Mouse (Mus musculus): ENCODE data around the gene Nfkb1.
A peak's percentile ranks its signal among the peaks of the same experiment; 100 is the strongest.

Gene Nfkb1

DNA sequence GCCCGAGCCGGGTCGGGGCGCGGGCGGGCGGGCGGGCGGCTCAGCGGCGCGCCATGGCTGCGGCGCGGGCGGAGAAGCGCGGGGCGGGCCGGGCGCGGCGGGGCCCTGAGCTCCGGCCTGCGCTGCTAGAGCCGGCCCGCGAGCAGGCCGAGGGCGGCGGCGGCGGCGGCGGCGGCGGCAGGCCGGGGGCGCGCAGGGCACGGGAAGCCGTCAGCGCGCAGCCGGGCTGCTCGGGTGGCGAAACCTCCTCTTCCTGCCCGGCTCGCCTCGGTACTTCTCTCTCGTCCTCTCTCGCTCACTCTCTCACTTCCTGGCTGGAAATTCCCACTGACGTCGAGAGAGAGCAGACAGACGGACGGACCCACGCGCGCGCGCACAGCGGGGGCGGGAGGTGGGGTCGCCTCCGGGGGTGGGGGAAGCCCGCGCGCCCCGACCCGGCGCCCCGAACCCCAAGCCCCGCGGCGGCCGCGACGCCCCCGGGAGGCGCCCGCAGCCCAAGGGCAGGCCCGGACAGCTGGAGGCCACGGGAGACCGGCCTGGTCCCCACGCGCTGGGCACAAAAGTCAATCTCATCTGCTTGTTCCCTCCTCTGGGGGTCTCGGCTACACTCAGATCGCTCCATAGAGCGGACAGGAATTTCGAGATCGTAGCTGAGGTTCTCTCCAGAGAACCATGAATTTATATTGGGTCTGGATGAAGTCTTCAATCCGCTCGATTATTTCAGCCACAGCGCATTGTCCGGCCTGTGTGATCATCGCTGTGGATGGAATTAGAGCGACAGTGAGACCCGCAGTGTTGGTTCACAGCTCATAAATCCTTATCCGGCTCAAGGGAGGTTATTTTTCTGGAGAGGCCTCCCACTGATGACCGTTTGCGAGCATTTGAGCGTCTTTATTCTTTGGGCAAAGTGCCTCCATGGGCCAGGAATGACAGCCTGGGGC, at the start of gene Nfkb1:
Gene Nfkb1 (minus strand): TSS at position 357 of the 941 bp plus-strand sequence.
- peak; percentile 81 to 84 for DNase-seq

DNA sequence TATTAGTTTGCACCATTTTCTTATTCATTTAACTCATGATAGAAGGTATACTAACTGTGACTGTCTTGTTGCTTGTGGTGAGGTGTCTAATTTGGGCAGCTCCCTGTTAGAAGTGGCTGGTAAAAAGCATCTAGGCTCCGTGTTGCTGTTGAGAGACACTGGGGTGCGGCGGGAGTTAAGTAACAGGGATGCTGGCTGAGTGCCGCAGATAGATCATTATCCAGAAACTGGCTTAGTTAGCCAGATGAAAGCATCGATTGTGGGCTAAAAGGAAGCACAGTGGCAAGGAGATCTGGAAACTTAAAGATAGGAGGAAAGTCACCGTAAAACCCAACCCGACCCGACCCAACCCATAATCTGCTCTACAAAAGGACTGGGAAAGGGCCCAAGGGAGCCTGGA, 49.4 kb upstream of the Nfkb1 start:
- no peak for DNase-seq

- DNase-seq = no peak
Observed at GRCm38 (mm10) chr3:135734736-135735135, 43.4 kb upstream of the Nfkb1 start.

DNA sequence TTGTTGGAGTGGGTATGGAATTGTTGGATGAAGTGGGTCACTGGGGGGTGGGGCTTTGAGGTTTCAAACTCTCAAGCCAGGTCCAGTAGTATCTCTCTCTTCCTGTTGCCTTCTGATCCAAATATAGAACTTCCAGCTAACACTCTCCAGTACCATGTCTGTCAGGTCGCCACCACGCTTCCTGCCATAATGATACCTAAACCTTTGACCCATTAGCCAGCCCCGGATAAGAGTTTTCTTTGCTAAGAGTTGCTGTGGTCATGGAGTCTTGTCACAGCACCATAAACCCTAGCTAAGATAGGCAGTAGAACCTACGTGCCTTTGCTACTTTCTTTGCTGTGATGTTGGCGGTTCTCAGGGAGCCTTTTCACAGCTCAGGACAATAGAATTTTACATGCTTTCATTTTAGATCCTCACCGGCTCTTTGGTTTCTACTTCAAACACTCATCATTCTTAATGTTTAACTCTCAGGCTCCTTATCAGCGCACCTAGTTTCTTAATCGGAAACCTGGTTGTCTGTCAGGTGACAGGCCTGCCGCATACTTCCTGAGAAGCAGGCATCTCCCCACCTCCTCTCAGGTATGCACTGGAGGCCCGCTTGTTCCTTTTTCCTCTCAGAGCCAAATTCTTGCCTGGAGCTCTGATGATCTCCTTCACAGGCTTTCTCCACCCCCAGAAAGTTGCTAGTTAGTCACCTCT, 41.5 kb upstream of the Nfkb1 start:
- peak; percentile 18 to 70 for DNase-seq

DNA sequence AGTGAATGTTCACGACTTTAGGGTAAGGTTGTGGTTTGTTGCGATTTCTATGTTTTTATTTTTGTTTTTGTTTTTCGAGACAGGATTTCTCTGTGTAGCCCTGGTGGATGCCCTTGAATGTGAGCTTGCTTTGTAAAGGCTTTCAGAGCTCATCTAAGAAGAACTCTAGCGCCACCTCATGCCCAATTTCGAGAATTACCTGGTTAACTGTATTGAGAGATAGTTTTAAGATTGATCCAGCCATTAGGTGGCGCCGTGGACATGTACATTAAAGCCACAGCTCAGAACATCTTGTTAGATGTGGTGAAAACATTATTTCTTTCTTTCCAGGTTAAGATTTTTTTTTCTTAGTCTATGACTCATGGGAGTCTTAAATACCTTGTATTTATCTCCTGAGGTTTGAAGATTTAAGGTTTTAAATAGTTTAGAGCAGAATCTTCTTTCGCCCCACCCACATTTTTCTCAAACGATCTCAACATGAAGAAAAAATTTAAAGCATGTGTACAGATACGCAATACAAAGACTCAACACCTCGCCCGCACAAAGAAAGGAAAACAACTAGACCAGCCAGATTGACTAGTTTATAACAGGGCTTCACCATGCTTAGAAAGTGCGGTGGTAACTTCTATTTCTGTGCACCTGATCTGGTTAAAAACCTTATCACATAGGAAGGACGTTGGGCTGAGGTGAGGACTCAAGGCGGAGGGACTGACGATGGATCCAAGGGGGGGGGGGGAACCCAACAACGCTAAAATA, 40.1 kb upstream of the Nfkb1 start:
- DNase-seq = peak; percentile 76 to 93

DNA sequence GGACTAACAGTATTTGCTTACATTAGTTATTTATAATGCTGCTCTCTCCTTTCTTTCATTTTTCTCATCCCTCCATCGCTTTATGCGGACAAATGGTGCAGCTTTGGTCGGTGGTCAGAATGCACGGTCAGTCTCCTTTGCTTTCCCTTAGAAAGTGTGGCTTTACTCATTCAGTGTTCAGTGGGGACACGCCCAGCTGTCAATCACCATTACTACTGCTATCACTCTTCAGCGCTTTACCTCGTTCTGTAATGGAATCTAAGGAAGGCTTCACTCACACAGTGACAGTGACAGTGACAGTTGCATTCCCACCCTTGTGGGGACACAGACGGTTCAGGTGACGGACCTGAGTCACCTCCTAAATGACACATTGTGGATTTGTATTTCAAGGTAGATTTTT, 39.4 kb upstream of the Nfkb1 start:
- DNase-seq = no peak

DNA sequence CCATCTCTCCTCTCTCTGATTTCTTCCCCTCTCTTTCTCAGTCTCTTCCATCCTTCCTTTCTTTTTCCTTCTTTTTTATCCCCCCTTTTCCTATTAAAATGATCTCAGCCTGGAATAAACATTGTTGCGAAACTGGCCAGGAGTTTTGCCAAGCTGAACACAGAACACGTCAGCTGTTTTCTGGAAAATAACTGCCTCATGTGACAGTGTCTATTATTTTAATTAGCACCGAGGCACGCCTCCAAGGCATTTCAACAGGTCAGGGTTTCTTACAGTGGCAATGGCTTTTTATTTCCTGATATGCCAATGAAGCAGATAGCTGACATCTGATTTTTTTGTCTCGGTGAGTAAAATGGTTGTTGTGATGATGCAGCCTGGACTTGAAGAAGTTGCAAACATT, 38.2 kb upstream of the Nfkb1 start:
- DNase-seq = peak; percentile 32 to 56

GRCm38 (mm10) chr3:135728900-135729299, 37.6 kb upstream of the Nfkb1 start:
- DNase-seq = no peak

- DNase-seq = no peak
Observed at GRCm38 (mm10) chr3:135727339-135727738, 36.0 kb upstream of the Nfkb1 start.

DNA sequence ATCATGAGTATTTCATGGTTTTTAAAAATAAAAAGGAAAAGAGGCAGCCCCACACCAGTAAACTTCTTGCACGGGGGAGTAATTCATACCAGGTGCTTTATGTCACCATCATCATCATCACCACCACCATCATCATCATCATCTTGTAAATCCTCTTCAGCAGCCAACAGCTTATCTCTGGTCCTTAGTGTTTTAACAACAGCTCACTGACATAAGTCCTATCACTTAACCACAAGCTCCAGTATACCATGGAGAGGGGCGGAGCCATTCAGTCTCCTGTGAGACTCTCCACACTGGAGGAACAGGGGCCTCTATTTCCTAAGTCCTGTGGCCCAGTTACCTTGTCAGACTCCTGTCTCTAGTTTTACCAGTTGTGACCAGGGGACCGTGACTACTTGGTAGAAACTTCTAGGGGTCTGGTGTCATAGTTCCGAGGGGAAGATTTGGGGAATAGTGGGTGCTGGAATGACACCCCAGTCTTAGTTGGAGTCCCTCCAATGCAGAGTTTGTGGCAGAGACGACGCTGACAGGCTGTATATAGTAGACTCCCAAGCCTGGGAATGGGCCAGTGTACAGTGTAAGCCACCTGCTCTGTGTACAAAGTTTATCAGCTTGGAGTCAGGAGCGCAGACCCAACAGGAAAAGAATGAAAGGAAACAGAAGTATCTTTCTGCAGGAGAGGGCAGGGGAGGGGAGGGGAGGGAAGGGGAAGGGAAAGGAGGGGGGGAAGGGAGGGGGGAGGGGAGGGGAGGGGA, 35.4 kb upstream of the Nfkb1 start:
- DNase-seq = no peak

DNA sequence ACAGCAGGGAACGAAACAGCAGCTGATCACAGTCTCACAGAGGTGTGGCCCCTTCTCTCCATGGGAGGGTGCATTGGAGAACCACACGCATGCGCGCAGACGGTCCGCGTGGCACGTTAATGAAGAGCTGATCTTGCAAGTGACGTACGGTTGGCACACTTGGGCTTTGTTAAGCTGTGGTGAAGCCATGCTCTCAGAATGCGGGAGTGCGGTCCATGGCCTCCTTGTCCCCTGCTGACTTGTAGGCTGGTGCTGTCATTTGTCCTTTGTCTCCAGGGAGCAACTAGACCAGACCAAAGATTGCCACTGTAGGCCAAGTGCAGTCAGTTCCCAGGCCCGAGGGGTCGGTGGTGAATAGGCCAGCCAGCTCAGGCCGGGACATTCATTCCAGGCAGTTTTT, 34.7 kb upstream of the Nfkb1 start:
- no peak for DNase-seq

GRCm38 (mm10) chr3:135722104-135722503, 30.8 kb upstream of the Nfkb1 start:
- no peak for DNase-seq

GRCm38 (mm10) chr3:135719969-135720368, 28.6 kb upstream of the Nfkb1 start:
- DNase-seq = no peak

DNA sequence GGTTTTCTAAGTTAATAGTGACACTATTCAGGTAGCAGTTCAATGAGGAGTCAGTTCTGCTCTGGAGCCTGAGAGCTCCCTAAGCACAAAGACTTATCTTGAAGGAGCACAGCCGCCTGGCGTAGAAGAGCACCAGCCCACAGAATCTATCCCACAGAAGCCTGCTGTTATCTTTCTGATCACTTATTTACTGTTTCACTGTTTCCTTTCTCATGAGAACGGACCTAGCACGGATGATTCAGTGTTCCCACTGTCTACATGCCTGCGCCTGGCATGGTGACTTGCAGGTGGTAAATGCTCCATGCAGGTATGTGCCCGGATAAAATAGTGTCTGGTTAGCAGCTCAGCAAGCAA, 27.8 kb upstream of the Nfkb1 start:
- no peak for DNase-seq

DNA sequence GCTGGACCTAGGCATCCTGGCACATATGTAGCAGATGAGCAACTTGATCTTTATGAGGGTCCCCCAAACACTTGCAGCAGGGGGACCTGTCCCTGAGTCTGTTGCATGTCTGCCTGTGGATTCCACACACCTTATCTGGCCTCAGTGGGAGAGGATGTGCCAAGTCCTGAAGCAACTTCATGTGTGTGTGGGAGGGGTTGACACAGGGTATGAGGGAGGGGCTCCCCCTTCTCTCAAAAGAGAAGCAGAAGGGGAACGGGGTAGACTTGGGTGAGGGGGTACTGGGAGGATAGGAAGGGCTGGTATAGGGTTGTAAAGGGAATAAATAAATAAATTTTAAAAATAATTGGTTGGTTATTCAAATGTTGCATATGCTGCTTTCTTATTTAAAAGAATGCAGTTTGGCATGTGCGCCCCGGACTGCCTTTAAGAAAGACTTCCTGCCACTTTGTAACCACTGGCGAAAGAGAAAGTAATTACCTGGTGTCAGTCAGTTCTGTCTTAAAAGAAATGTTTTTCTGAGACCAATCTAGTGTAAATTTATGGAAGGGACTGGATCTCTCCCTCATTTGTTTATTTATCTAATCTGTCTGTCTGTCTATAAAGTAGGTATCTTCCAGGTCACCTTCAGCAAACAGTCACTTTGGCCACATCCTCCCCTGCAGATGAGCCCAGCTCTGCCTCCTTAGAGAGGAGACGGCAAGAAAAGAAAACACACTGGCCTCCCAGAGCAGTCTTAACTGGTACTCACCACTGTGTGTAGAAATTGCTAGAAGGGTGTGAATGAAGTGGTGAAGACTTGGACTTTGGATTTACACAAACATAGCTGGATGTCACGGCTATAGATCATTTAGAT, 27.2 kb upstream of the Nfkb1 start:
- no peak for DNase-seq

DNA sequence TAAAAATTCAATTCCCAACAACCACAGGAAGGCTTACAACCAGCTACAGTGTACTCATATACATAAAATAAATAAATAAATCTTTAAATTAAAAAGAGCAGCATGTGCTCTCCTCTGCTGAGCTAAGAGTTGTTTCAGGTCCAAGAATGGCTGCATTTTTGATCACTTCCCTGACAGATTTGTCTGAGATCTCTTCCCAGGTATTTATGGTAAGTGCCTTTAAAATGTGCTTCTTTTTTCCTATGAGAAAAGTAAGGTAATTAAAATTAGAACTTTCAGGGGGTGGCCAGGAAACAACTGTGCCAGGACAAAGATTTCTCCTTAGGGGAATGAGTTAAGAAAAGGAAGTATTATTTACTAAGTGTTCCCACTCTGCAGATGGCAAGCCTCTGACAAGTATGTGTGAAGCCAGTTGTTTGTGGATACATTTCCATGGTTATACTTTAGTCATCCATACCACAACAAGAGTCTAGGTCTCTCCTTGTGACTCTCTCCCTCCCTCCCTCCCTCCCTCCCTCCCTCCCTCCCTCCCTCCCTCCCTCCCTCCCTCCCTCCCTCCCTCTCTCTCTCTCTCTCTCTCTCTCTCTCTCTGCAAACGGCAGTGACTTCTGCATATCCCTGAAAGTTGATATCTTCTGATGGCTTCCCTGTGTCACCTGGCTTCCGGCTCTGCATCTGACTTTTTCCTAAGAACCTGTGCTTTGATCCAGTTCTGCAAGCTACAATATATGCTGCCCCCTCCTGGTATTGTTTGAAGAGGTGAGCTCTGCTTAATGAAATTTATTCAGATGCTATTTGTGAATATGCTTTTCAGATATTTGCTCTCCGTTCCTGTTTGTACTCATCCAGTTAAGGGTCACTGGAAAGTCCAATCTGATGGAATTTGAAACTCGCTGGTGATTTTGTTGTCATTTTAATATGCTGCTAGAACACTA, 21.9 kb upstream of the Nfkb1 start:
- no peak for DNase-seq

DNA sequence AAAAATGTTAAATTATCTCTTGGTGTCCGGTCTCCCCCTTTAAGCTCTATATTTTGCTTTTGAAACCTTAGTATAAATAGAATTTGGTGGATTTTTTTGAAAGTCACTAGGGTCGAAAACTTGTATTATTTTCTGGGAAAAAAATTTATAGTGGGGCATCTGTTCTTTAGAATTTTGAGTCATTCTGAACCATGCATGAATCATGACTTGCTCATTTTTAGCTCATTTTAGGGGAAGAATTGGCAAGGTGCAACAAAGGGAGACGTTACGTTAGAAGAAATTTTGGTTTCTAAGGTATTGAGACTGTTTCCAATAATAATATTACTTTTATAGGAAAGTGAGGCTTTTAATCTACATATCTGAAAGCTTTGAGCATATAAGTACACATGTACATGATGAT, 20.3 kb upstream of the Nfkb1 start:
- no peak for DNase-seq

DNA sequence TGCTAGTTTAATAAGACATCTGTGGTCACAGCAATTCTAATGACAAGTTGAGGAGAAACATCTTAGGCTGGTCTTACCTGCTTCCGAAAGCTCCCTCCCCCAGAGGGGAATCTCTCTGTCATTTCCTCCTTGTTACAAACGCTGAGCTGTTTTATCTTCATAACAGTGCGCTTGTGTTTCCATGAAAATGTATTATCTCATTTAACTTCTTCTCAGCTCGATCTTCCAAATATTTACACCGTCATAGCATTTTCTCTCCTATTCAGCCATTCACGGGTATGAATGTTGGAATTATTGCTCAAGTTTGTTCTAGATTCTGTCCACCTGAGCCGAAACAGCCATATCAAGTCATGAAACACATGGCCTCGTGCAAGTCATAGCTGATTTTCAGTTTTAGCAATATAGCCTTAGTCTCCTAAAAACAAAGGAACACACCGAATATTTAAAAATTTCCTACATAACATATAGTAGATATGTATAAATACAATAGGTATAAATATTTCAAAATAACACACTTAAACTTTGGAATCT, 19.8 kb upstream of the Nfkb1 start:
- no peak for DNase-seq

DNA sequence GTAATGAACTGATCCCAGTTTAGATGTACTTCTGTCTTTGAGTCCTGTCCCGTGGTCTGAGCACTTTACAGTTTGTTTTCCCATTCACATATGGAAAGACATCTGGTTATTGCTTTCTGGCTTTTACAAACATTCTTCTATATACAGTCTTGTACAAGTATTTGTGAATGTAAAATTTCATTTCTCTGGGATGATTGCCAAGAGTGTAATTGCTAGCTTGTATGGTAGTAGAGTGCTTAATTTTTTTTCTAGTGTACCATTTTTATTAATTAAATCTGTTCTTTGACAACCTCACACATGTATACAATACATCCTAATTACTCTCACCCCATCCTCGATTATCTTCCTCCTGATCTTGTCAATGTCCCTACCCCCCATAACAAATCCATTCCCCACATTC, 12.0 kb upstream of the Nfkb1 start:
- no peak for DNase-seq

DNA sequence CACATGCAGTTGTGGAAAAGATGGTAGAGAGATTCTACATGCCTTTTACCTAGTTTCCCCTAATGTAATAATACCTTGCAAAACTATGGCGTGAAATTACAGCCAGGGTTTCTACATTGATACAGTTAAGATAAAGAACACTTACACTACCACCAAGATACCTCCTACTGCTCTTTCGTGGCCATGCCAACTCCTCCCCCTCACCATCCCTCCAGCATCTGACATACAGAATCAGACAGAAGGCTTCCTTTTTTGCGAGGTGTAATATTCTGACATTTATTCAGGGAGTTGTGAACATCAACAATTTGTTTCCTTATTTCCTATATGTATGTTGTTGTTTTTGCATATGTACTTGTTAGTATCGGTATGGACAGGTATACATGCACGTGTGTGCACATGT, 11.3 kb upstream of the Nfkb1 start:
- DNase-seq = no peak
